Mouse (Mus musculus): ENCODE data around the gene Llgl2. TPM values are rescaled to one million over a fixed set of nuclear protein-coding genes. Genes with fewer than 3 reads are reported as not detected.

Gene Llgl2
- polyA plus RNA-seq, 1 experiment: 26.1 TPM

- Histone ChIP-seq H3K27ac (ENCODE audit: insufficient read depth, low read length) (peak overlapping the region; percentile 53), H3K4me1 (ENCODE audit: control insufficient read depth, insufficient read depth, insufficient read length) (peaks cover 34% of the 10 kb centered on the region; the same call in 1 of the 2 replicates), H3K36me3 (ENCODE audit: control insufficient read depth, insufficient read depth, low read length) (0 out of 2 replicates have a peak, but pooled peaks cover 1% of the 10 kb centered on the region), H3K27me3 (ENCODE audit: control insufficient read depth, insufficient read depth, low read length) (no peaks in the 10 kb centered on the region), H3K4me3 (ENCODE audit: extremely low read depth, insufficient read depth, insufficient read length) (no peak overlapping the region)
- TF ChIP-seq POLR2A (IDR thresholded peaks at IDR 0.05; ENCODE audit: low read depth, low read length): no peak
- WGBS: 50% methylated on average over 11 of the region's 11 CpGs
- no peak for DNase-seq (ENCODE audit: low read depth in 1 of 2, low spot score in 2 of 2)
Measured at GRCm38 (mm10) chr11:115903384-115904230, 79.8 kb downstream of the Llgl2 start.

- no peak overlapping the region for H3K4me3 ChIP-seq (ENCODE audit: extremely low read depth, insufficient read depth, insufficient read length)
- H3K36me3 ChIP-seq (ENCODE audit: control insufficient read depth, insufficient read depth, low read length): 0 out of 2 replicates have a peak, but pooled peaks cover 1% of the 10 kb centered on the region
- DNase-seq (ENCODE audit: low read depth in 1 of 2, low spot score in 2 of 2): no peak
- WGBS: 54% methylated on average over 8 of the region's 8 CpGs
- TF ChIP-seq POLR2A (IDR thresholded peaks at IDR 0.05; ENCODE audit: low read depth, low read length): no peak
- no peak for TF ChIP-seq CTCF (IDR thresholded peaks at IDR 0.05; ENCODE audit: extremely low read depth, insufficient read depth, insufficient read length, insufficient replicate concordance)
- peak overlapping the region; percentile 12; the same call in 1 of the 2 replicates for H3K27ac ChIP-seq (ENCODE audit: insufficient read depth, low read length)
- peaks cover 31% of the 10 kb centered on the region; the same call in 1 of the 2 replicates for H3K4me1 ChIP-seq (ENCODE audit: control insufficient read depth, insufficient read depth, insufficient read length)
- H3K27me3 ChIP-seq (ENCODE audit: control insufficient read depth, insufficient read depth, low read length): no peaks in the 10 kb centered on the region
Measured at GRCm38 (mm10) chr11:115904231-115904955, 80.5 kb downstream of the Llgl2 start.

Other genes with a start within 250 kb of the Llgl2 start
- gene Mrps7, start 220.1 kb upstream of the Llgl2 start, polyA plus RNA-seq (2012; rRNA removed): 10.6 and 13.6 TPM in 2 replicates
- gene Gga3, start 220.0 kb upstream of the Llgl2 start, polyA plus RNA-seq (2012; rRNA removed): 39.4 and 40.9 TPM in 2 replicates
- gene Mif4gd, start 211.1 kb upstream of the Llgl2 start, polyA plus RNA-seq (2012; rRNA removed): 175 and 210 TPM in 2 replicates
- 64.0 and 82.0 TPM in 2 replicates for gene Slc25a19, start 195.8 kb upstream of the Llgl2 start, polyA plus RNA-seq (2012; rRNA removed)
- 74.4 and 74.7 TPM in 2 replicates for gene Grb2, start 115.5 kb upstream of the Llgl2 start, polyA plus RNA-seq (2012; rRNA removed)
- 42.0 and 56.3 TPM in 2 replicates for gene Tmem94, start 58.6 kb upstream of the Llgl2 start, polyA plus RNA-seq (2012; rRNA removed)
- gene Caskin2, start 10.4 kb upstream of the Llgl2 start, polyA plus RNA-seq (2012; rRNA removed): 13.2 and 15.9 TPM in 2 replicates
- gene Tsen54, start 9.3 kb upstream of the Llgl2 start, polyA plus RNA-seq (2012; rRNA removed): 30.8 and 42.9 TPM in 2 replicates
- gene Myo15b, start 34.4 kb downstream of the Llgl2 start, polyA plus RNA-seq (2012; rRNA removed): 1.6 and 1.7 TPM in 2 replicates
- gene Smim5, start 75.9 kb downstream of the Llgl2 start, polyA plus RNA-seq (2012; rRNA removed): 5.7 and 8.0 TPM in 2 replicates
- 0.19 and 0.54 TPM in 2 replicates for gene Smim6, start 88.0 kb downstream of the Llgl2 start, polyA plus RNA-seq (2012; rRNA removed)
- 19.9 and 26.7 TPM in 2 replicates for gene Sap30bp, start 109.2 kb downstream of the Llgl2 start, polyA plus RNA-seq (2012; rRNA removed)
- gene Recql5, start 109.4 kb downstream of the Llgl2 start, polyA plus RNA-seq (2012; rRNA removed): 28.7 and 32.1 TPM in 2 replicates
- gene Itgb4, start 150.7 kb downstream of the Llgl2 start, polyA plus RNA-seq (2012; rRNA removed): 2.5 and 2.8 TPM in 2 replicates
- gene Galk1, start 188.7 kb downstream of the Llgl2 start, polyA plus RNA-seq (2012; rRNA removed): 30.8 and 39.4 TPM in 2 replicates
- 161 and 200 TPM in 2 replicates for gene H3f3b, start 203.9 kb downstream of the Llgl2 start, polyA plus RNA-seq (2012; rRNA removed)
- 37.9 and 64.9 TPM in 2 replicates for gene Unk, start 206.3 kb downstream of the Llgl2 start, polyA plus RNA-seq (2012; rRNA removed)